ENCODE assay signal across 8 mouse cellular contexts in genomic region chr5:122951056-122951912, GRCm38 (mm10). TPM values are rescaled to one million over a fixed set of nuclear protein-coding genes. Genes with fewer than 3 reads are reported as not detected.
DNase-seq lines count a peak whose midpoint lies in the region; ATAC-seq lines count a peak whose summit lies in the region.

No protein-coding gene starts in this region.

- H3K27me3 ChIP-seq in erythroblast, embryonic 14.5 days (ENCODE audit: control insufficient read depth) = peaks cover 55% of the 10 kb centered on the region
- peaks cover 37% of the 10 kb centered on the region for H3K27me3 ChIP-seq in limb, embryonic 15.5 days
- H3K27me3 ChIP-seq in midbrain, embryonic 13.5 days = peaks cover 30% of the 10 kb centered on the region

- peaks cover 10% of the 10 kb centered on the region for H3K4me1 ChIP-seq in erythroblast, embryonic 14.5 days (ENCODE audit: control insufficient read depth)
- peaks cover 24% of the 10 kb centered on the region for H3K4me1 ChIP-seq in limb, embryonic 15.5 days
- H3K4me1 ChIP-seq in midbrain, embryonic 13.5 days (replicated peaks) = peaks cover 33% of the 10 kb centered on the region

- no peaks in the 10 kb centered on the region for H3K36me3 ChIP-seq in erythroblast, embryonic 14.5 days (ENCODE audit: control insufficient read depth)
- 0 out of 2 replicates have a peak, but pooled peaks cover 4% of the 10 kb centered on the region for H3K36me3 ChIP-seq in limb, embryonic 15.5 days
- peaks cover 5% of the 10 kb centered on the region for H3K36me3 ChIP-seq in midbrain, embryonic 13.5 days

- peak overlapping the region; percentile 20 for H3K4me3 ChIP-seq in erythroblast, embryonic 14.5 days (replicated peaks)
- H3K4me3 ChIP-seq in limb, embryonic 15.5 days = peak overlapping the region; percentile 42
- H3K4me3 ChIP-seq in midbrain, embryonic 13.5 days (replicated peaks) = peak overlapping the region; percentile 46

- ATAC-seq in erythroblast, adult 5-6 weeks (replicated peaks; ENCODE audit: low FRiP score, poor library complexity, severe bottlenecking) = no peak
- no peak for ATAC-seq in limb, embryonic 15.5 days (ENCODE audit: insufficient number of reproducible peaks, low FRiP score, low TSS enrichment, low read depth)
- ATAC-seq in midbrain, embryonic 13.5 days = peak; percentile 46

- H3K9me3 ChIP-seq in erythroblast, embryonic 14.5 days (ENCODE audit: control insufficient read depth, low read length) = no peaks in the 10 kb centered on the region; the same call in 1 of the 2 replicates
- H3K9me3 ChIP-seq in limb, embryonic 15.5 days = no peaks in the 10 kb centered on the region
- H3K9me3 ChIP-seq in midbrain, embryonic 13.5 days = no peaks in the 10 kb centered on the region

- 8% methylated on average over 30 of the region's 30 CpGs for WGBS in limb, embryonic 15.5 days
- WGBS in midbrain, embryonic 13.5 days = 3% methylated on average over 30 of the region's 30 CpGs

- peak overlapping the region; percentile 28; the same call in 1 of the 2 replicates for H3K9ac ChIP-seq in limb, embryonic 15.5 days
- peak overlapping the region; percentile 69 for H3K9ac ChIP-seq in midbrain, embryonic 13.5 days (replicated peaks)

- H3K27ac ChIP-seq in limb, embryonic 15.5 days = no peak overlapping the region
- peak overlapping the region; percentile 44; the same call in 1 of the 2 replicates for H3K27ac ChIP-seq in midbrain, embryonic 13.5 days

- peak; percentile 56 for DNase-seq in embryo, embryonic 11 days
- peak; percentile 39 for DNase-seq in heart, adult 8-10 months (ENCODE audit: low spot score)
- DNase-seq in kidney, adult 11 months = peak; percentile 86
- DNase-seq in spleen, adult 18-20 months = peak; percentile 56 to 60

- H3K4me2 ChIP-seq in limb, embryonic 15.5 days = peak overlapping the region; percentile 88
- H3K4me2 ChIP-seq in midbrain, embryonic 13.5 days (replicated peaks) = peak overlapping the region; percentile 85

RNA-seq across cellular contexts. Expression of gene Kdm2b, which starts 38.3 kb away (rescaled TPM):
- 2.1 and 2.4 TPM in 2 replicates for polyA plus RNA-seq in erythroblast, embryonic 14.5 days (2012)
- total RNA-seq in erythroblast, adult 5-6 weeks (2015; ENCODE audit: low replicate concordance) = 7.5 and 9.4 TPM in 2 replicates
- 11.3 and 28.3 TPM in 2 replicates for total RNA-seq in erythroblast, adult 5-6 weeks (2017; ENCODE audit: low replicate concordance)
- 10 to 100 TPM; 12.7 to 14.9 (median 14.4) TPM for total RNA-seq in heart, adult 8-10 months (2022)
- 42.1 and 46.0 TPM in 2 replicates for polyA plus RNA-seq in limb, embryonic 15.5 days (2015; fragmentation: Nextera tagmentation; extraction: Ambion mirVana)
- 116 and 117 TPM in 2 replicates for polyA plus RNA-seq in midbrain, embryonic 13.5 days (2015; fragmentation: Nextera tagmentation; extraction: Ambion mirVana)

Comparison
In these comparisons a context has a peak if more than half of its experiments do, and no peak if none do; other contexts are left out.
1. RNA of gene Kdm2b, which starts 38.3 kb away (polyA plus RNA-seq): 116 to 117 TPM in midbrain, embryonic 13.5 days and 42.1 to 46.0 TPM in limb, embryonic 15.5 days; 2.1 to 2.4 TPM in erythroblast, embryonic 14.5 days; every median in the first group is over 10 times any median in the second.
2. Peak in every context shown above with its lines, with median percentiles within 50 percentile points of each other: H3K4me3 ChIP-seq and DNase-seq.